Mouse (Mus musculus) megakaryocyte, adult 5-6 weeks (primary cell): Measurements from ENCODE around the gene Tdp1. TPM values are rescaled to one million over a fixed set of nuclear protein-coding genes. Genes with fewer than 3 reads are reported as not detected.

Source experiments
- ATAC-seq: 2 replicates; pipeline ENCODE4 v1.8.0; 2016; ENCODE audit warnings: mild to moderate bottlenecking, inconsistent platforms; ENCODE audit not compliant: poor library complexity, severe bottlenecking
- total RNA-seq, 2 experiments: library from RNA; stranded (forward) in 1 of 2; stranded (reverse) in 1 of 2; fragments of 153-499, 151-499 nt in 1 of 2; fragments of 221-1000, 200-1000 nt in 1 of 2; gene quantifications; 2 replicates each; pipeline versions ENCODE4 v1.2.3 to v1.2.4; 2015 to 2017

Tdp1 gene
- total RNA-seq (2015) = 25.6 and 30.3 TPM in 2 replicates
- total RNA-seq (2017) = 11.9 and 13.5 TPM in 2 replicates

DNA sequence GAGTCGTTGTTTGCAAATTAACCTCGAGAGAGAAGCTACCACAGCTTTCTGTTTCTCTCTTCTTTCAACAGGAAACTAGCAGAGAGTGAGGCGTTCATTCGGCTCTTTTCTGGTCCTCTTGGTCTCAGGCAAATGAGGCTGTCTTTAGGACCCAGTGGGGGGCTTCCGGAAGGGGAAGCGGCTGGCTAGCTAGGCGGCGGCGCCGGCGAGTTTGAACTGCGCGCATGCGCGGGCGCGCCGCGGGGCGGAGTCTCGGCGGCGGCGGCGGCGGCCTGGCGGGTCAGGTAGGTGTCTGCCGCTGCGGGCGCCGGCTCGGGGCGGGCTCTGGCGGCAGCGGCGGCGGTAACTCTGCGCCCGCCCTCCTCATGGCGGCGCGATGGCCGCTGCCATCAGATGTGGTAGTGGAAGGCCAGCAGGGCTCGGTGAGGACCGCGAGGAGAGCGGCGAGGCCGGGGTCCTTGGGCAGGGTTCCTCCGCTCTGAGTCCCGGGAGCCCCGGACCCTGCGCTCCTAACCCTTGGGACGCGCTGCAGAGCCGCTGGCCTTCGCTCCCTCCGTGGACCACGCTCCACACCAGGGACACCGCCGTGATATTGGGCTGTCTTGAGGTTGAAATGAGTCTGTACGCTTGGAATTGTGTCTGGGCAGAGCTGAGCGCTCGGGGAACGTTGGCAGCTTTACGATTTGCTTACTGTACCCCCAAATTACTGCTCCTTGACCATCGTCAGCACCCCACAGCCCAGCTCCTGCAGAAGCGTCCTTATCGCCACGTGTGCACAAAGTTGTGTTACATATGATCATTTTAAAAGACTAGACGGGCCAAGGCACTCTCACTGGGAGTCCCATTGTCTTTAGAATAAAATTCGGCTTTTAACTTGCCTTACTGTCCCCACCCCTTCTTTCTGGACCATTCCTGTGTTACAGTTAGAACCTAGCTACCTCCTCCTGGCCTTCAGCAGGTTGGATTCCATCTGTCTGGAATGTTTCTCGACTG lies at the start of gene Tdp1, which contains the start of gene Efcab11:
Gene Tdp1 (plus strand): TSS at position 249 of the 993 bp plus-strand sequence.
Gene Efcab11 (minus strand): TSS at position 171 of the 993 bp plus-strand sequence.
- peak; percentile 75 for ATAC-seq

DNA sequence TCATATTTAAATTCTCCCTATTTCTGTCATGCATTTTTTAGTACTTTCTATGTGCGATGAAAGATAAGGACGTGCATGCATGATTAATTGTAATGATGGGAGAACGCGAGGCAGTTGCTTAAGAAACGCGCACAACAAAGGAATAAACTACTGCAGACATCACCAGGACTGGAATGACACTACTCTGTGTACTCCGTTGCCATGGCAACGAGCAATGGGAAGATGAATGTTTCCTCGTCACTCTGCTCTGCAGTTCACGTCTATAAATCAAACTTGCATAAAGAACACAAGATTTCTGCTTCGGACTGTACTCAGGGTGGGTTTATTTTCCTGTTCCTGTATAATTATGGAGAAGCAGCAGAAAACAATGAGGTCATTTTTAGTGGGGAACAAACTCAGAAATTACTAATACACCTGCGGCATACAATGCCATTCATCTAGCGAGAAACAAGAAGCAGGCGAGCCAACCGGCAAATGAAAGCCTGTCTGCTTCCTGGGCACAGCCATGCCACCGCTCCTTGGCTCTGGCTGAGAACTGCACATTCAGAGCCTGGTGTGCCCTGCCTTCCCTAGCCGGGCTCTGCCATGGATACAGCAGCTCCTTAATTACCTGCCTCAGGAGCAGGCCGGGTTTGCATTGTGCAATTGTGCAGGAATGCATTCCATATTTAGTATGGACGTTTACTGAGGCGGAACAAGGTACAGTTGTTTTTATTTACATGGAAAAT lies 47.7 kb upstream of the Tdp1 start:
- no peak for ATAC-seq

DNA sequence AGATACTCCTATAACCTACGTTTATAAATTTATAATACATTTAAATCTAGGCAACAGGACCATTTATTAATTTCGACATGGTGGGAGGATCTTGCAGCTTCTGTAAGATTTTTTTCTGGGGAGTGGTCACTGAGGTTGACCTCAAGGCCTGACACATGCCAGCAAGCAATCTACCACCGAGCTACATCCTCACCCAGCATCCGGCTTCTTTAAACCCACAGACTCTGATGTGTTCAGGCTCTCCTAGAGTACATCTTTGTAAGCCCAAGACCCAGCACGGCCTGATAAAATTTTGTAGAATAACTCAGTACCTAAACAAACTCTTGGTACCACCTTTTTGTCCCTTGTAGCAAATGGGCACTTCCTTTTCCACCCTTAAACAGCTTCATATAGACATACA lies 46.8 kb upstream of the Tdp1 start:
- peak; percentile 40; the same call in 1 of the 2 replicates for ATAC-seq

DNA sequence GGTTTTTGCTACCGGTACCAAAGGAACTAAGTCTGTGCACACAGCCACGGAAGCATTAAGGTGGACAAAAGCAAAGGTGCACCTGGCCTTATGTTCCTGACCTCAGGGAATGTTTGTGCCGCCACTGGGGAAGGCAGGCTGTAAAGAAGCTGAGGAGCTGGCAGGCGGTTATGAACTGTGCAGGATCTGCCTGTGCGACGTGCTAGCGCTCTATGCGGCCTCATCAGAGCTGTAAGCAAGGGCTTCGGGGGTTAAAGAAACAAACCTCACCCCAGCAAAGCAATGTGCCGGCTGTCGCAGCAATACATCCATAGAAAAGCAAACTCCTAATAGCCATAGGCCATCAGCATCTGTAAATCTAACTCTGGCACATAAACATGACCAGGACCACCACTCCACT lies 46.2 kb upstream of the Tdp1 start:
- ATAC-seq = no peak

DNA sequence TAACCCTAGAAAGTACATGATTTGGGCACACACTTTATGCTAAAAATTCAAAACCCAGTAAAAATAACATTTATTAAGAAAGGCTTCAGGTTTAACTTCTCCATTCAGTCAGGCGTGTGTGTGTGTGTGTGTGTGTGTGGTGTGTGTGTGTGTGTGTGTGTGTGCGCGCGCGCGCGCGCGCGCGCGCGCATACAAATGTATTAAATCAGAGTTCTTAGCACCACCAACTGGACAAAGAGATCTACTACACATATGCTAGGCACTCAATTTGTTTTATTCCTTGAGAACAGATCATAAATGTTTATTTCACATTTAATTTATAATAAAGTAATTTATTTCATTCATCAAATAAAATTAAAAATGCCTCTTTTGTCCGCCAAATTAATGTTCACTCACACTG lies 45.6 kb upstream of the Tdp1 start:
- no peak for ATAC-seq

DNA sequence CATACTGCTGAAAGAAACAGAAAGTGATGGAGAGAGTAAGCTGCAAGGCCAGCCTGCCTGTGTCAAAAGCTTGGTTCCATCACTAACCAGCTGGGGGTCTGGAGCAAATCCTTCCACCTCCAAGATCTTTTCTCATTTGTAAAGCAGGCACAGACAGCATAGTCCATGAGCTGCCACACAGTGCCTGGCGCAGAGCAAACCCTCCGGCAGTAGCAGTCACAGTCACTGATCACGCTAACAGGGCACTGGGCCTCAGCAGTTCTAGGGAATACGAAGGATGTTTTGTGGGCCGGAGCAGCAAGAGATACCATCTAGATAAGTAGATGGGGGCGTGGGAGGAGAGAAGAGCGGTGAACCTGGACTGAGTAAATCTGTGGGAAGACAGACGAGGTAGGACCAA lies 39.4 kb upstream of the Tdp1 start:
- ATAC-seq = no peak

DNA sequence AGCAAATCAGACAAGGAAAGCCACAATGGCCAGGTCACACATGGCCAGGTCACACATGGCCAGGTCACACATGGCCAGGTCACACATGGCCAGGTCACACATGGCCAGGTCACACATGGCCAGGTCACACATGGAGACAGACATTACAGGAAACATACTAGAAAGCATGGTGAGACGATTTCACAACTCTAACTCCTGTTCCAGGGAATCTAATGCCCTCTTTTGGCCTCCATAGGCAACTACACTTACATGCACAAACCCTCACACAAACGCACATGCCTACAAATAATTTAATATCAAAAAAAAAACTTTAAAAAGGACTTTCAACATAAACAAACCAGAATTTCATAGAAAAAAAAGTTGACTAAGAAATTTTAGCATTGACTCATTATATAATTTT lies 34.3 kb upstream of the Tdp1 start:
- no peak for ATAC-seq

DNA sequence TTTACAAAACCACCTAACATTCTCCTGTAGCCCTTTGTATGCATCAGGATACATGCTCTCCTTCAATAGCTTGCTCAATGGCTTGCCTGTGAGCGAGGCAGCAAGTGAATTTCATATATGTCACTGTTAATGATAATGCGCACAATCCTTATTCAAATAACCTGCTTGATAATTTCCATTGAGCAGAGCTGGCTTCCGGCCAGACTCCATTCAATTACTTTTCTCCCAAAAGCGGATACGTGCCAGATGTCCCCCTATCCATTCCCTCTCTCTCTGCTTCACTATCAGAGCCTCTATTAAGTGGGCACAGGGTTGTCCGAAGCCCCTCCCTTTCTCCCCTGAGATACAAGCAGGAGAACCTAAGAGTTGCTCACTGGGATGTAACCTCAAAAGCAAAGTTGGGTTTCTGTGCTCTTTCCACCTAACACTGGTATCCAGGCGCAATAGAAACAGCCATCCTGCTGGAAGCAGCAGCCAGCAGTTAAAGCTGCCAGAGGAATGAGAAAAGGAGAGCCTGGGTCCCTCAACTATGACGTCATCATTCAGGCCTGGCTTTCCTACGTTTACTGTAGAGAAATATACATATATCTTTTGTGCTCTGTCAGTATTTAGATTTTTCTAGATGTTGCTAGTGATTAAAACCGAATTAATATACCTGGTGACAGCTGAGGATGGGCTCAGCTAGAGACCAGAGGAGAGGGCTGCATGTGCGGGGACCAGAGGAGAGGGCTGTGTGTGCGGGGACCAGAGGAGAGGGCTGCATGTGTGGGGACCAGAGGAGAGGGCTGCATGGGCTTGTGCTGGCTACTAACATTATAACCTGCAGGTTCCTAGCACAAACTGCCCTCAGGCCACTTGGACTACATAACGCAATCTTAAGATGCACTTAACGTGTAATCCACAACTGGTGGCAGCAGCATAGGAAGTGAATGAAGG lies 30.7 kb upstream of the Tdp1 start:
- no peak for ATAC-seq

DNA sequence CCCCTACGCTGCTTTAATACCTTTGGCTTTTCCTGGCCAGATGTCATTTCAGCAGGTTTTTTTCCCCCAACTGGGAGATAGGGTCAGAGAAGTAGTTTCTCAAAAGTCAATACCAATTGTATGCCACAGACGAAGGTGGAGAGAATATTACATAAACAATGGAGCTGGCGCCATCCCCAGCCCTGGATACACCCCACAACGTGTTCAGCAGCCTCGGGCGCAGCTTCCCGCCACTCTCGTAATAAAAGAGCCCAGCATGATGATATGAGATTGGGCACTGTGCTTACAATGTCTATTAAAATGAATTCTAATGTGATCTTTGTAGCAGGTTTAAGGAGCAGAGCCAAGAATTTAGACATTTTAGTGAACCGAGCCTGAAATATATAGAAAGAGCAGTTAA lies 28.3 kb upstream of the Tdp1 start:
- no peak for ATAC-seq

DNA sequence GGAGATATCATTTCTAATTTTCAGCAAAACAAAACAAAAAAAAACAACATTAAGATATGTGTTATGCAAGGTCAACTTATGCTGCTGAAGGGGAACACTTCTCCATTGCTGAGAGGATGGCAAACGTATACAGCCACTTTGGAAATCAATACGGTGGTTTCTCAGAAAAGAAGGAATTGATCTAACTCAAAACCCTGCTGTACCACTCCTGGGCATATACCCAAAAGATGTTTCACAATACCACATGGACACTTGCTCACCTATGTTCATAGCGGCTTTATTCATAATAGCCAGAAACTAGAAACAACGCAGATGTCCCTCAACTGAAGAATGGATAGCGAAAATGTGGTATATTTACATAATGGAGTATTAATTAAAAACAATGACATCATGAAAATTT lies 25.7 kb upstream of the Tdp1 start:
- no peak for ATAC-seq

DNA sequence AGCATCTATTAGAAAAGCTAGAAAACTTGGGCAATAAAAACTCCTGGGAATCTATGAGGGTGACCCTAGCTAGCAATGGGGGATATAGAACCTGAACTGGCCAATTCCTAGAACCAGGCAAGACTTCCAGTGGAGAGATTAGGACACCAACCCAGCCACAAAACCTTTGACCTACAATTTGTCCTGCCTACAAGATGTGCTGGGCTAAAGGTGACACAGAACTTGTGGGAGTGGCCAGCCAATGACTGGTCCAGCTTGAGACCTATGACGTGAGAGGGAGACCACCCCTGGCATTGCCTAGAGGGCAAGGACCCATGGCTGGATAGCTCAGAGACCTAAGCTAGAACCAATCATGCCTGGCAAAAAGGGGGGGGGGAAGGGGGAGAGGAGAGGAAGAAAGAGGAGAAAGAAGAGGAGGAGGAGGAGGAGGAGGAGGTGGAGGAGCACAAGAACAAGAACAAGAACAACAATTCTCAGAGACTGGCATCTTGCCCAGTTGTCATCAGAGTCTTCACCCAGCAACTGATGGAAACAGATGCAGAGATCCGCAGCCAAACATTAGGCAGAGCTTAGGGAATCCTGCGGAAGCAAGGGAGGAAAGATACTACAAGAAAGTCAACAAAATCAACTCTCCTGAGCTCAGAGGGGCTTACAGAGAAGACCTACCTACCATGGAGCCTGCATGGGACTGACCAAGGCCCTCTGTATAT lies 24.8 kb upstream of the Tdp1 start:
- no peak for ATAC-seq

DNA sequence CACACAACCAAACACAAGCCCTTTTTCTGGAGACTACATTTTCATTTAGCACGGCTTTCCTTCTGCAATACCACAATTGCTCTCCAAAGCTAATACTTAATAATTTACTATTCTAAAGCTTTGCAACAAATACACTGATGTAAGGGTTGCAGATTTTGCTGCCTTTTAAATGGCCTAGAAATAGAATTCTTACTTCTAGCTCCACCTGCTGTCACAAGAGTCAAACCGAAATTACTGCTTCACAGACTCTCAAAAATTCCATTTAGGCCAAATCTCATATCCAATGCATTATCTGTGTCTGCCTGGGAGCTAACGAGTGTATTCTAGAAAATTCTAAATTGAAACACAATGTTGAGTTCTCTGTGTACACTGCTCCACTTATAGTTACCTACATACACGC lies 23.3 kb upstream of the Tdp1 start:
- ATAC-seq = no peak

DNA sequence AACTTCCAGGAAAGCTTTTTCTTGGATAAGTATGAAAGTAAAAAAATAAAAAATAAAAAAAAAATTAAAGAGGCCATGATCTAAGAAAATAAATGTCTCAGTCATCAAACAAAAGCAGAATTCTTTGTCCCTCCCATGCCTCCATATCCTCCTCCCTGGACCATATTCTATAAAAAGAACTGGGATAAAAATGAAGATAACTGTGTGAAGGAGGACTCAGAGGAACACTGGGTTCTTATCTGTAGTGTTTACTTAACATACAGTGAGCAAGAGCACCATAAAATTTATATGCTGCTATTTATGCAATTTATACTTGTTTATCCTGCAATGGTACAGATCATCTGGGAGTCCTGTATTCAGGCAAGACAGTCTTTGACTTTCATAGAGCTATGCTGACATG lies 19.7 kb upstream of the Tdp1 start:
- ATAC-seq = no peak

DNA sequence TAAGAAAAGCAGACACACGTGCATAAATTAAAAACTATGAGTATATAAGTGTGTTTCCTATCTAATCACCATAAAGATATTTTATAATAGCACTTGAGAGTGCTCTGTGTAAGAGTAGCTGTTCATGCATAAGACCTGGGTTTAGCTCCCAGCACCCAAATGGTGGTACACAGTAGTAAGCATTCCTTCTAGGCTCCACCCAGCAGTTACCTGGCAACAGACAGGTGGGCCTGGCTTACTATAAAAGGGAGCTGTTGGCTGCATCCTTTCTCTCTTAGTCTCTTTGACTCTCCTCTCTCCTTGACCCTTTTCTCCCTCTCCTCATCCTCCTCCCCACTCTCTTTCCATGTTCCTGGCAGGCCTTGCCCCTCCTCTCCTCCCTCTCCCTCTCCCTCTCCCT lies 15.5 kb upstream of the Tdp1 start:
- ATAC-seq = no peak

DNA sequence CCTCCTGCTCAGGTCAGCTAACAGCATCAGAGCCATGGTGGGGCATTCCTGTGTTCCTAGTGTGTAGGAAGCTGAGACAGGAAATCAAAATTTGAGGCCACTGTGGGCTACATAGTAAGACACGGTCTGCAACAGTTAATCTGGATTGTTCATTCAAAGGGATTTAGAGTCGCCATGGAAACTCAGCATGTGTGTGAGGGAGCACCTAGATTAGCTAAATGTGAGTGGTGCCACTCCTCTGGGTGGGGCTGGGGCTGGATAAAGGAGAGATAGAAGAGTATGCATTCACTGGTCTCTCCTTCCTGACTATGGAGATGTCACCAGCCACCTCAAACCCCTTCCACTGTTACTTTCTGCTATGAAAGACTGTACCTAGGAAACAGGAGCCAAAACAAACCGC lies 10.9 kb upstream of the Tdp1 start:
- no peak for ATAC-seq

DNA sequence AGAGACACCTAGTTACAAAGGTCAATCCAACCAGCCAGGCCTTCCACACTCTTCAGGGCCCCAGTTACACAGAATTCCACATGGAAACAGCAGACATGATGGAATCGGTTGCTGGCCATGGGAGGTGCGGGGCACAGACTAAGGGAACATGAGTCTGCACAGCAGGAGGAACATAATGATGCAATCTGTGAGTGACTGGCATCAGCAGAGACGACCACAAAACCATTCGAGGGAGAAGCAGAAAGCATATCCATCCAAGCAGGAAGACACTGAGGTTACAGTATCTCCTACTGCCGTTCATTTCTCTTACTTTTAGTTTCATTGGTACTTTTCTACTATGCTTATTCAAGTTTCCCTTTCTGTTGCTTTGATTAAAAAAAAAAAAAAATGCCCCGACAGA lies 9.7 kb upstream of the Tdp1 start:
- ATAC-seq = peak; percentile 95

DNA sequence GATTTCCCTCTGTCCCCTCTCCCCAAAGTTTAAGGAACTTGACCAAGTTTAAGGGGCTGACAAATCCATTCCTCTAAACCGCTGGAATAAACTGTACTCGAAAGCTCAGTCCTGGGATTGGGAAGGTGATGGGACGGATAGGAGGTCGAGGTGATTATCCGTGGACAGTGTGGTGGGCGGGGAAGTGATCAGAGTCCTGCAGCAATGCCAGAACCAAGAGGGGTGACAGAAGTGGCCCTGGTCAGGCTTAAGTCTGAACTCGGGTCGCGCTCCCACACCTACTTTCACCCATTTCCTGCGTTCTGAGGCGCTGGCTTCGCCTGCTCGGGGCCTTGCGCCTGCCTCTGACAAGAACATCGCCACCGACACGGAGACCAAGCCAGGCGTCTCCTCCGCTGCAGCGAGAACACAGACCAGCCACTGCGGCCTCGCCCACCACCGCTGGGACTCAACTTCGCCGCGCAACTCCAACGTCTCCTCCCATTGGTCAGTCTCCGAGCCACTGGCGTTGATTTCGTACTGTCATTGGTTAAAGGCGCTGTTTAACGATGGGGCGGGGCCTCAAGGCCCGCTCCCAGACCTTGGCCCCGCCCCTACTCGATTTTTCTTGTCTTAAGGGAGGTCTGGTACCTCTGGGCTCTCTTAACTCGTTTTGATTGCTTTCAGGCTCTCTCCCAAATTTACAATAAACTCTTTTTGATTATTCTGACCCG lies 1.2 kb upstream of the Tdp1 start:
- peak; percentile 90 for ATAC-seq

DNA sequence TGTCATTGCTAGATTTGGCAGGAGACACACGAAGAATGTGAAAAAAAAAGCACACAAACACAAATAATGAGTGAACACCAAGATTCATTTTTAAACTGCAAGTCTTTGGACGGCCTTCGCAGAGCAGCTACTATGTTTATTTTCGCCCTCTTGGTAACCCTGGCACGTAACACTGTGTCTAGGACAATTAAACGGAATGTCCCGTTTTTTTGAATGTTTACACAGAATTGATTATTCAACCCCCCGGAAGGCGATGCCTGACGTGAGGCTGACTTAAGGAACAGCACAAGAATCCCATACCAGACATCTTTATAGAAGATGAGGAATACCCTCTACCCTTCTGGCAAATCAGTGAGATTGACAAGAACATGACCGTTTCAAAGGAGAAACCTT lies 608 bp upstream of the Tdp1 start:
- ATAC-seq = 0 out of 2 replicates have a peak, but pooled peaks have one; percentile 1

DNA sequence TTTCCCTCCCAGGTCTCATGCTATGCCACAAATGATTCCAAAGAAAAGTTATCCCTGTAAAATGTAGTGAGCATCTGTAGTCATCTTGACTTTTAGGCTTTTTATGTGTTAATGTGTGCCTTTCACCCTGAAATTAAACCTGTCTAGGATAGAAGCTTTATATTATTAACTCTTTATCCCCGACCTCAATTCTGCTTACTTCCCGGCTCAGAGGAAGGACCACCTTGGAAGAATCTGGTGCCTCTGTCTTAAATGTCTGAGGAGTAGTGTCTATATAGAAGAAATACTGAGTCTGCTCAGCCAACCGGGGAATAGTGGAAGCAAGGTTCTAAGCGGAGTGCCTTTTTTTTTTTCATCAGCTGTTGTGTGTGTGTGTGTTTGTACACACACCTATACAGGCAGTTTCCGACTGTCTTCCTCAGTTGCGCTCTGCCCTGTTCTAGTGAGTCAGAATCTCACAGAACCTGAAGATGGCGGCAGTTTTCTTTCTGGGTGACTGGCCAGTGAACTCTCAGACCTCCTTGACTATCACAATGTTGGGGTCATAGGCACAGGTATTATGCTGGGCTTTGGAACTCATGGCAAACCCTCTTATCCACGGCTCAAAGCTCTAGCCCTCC lies 1.1 kb downstream of the Tdp1 start:
- no peak for ATAC-seq
